In genomic region chrX:160455686-160456085, GRCm38 (mm10) we compare ENCODE assay signal across 13 mouse cellular contexts. TPM values are rescaled to one million over a fixed set of nuclear protein-coding genes. Genes with fewer than 3 reads are reported as not detected.
DNase-seq lines count a peak whose midpoint lies in the region; ATAC-seq and TF ChIP-seq lines count a peak whose summit lies in the region.
"Had no signal": no experiment of that assay in that cellular context is flagged by ENCODE, and none has a peak within 500 bp of the region (broad histone marks: within the 10 kb centered on the region; RNA-seq: fewer than 3 reads in every experiment).

No protein-coding gene starts in this region.

- 0 out of 2 replicates have a peak, but pooled peaks cover 2% of the 10 kb centered on the region for H3K27me3 ChIP-seq in liver, postnatal 0 days (ENCODE audit: insufficient read depth, low read length)
- 0 out of 2 replicates have a peak, but pooled peaks cover 1% of the 10 kb centered on the region for H3K27me3 ChIP-seq in liver, embryonic 11.5 days (replicated peaks; ENCODE audit: control insufficient read depth, insufficient read depth, low read length)
- no peaks in the 10 kb centered on the region for H3K27me3 ChIP-seq in CH12.LX (replicated peaks)
- H3K27me3 ChIP-seq: heart, embryonic 13.5 days had no signal

- no peak overlapping the region for H3K9ac ChIP-seq in liver, postnatal 0 days (replicated peaks)
- no peak overlapping the region for H3K9ac ChIP-seq in liver, embryonic 11.5 days (ENCODE audit: low read depth, low read length)
- H3K9ac ChIP-seq in CH12.LX (ENCODE audit: insufficient read depth, low read depth), result no peak overlapping the region
- H3K9ac ChIP-seq: heart, embryonic 13.5 days; limb, embryonic 13.5 days had no signal

- intact Hi-C loops in heart, postnatal 10 days (cut with DNase I), result loop anchor here (10.0 kb wide), 1 partner anchor 281 kb away; no protein-coding TSS in a partner anchor

- WGBS in liver, postnatal 0 days (ENCODE audit: insufficient replicate concordance), result 63% methylated on average over 5 of the region's 5 CpGs
- WGBS in liver, embryonic 11.5 days, result 66% methylated on average over 5 of the region's 5 CpGs

- H3K79me2 ChIP-seq in CH12.LX (replicated peaks; ENCODE audit: control insufficient read depth, extremely low read depth, insufficient read depth, poor library complexity, severe bottlenecking), result no peaks in the 10 kb centered on the region

- TF ChIP-seq RAD21 in CH12.LX (IDR thresholded peaks at IDR 0.05; ENCODE audit: low read depth, low read length), result peak; percentile 64

- no peak overlapping the region for H3K27ac ChIP-seq in liver, postnatal 0 days (ENCODE audit: low read depth)
- H3K27ac ChIP-seq in liver, embryonic 11.5 days (ENCODE audit: low read depth, low read length), result no peak overlapping the region
- H3K27ac ChIP-seq in CH12.LX (ENCODE audit: insufficient read depth, low read depth), result no peak overlapping the region
- H3K27ac ChIP-seq: heart, embryonic 13.5 days; limb, embryonic 13.5 days had no signal

- no peak for TF ChIP-seq EP300 in liver, postnatal 0 days (IDR thresholded peaks at IDR 0.05; ENCODE audit: low read depth)
- TF ChIP-seq EP300 in CH12.LX (IDR thresholded peaks at IDR 0.05; ENCODE audit: low read length), result no peak

- no peaks in the 10 kb centered on the region for H3K9me3 ChIP-seq in liver, postnatal 0 days (ENCODE audit: low read length)
- H3K9me3 ChIP-seq in liver, embryonic 11.5 days (ENCODE audit: control insufficient read depth, low read length), result no peaks in the 10 kb centered on the region
- H3K9me3 ChIP-seq in CH12.LX (replicated peaks; ENCODE audit: low read length), result no peaks in the 10 kb centered on the region
- H3K9me3 ChIP-seq: G1E; heart, embryonic 13.5 days; limb, embryonic 13.5 days had no signal

- ATAC-seq in liver, postnatal 0 days, result no peak
- ATAC-seq in liver, embryonic 11.5 days (replicated peaks; ENCODE audit: low FRiP score), result no peak
- no peak for ATAC-seq in CD4-positive, CD25-positive, alpha-beta regulatory T cell, adult 4 months

- DNase-seq in heart, postnatal 10 days, result peak; percentile 5 to 8
- no peak for DNase-seq in heart, adult 8-10 months (ENCODE audit: low spot score)
- no peak for DNase-seq in liver, postnatal 0 days
- DNase-seq in liver, embryonic 11.5 days (ENCODE audit: low spot score), result no peak
- DNase-seq in CH12.LX (ENCODE audit: extremely low read depth), result peak; percentile 4
- DNase-seq in adipocyte (ENCODE audit: low spot score), result peak; percentile 59
- DNase-seq in thymus, adult 18-20 months, result no peak
- DNase-seq: cerebellum, adult 2 months; right cerebral cortex, postnatal 14 days had no signal

- no peaks in the 10 kb centered on the region for H3K4me1 ChIP-seq in liver, postnatal 0 days (ENCODE audit: insufficient read depth)
- no peaks in the 10 kb centered on the region for H3K4me1 ChIP-seq in liver, embryonic 11.5 days (replicated peaks; ENCODE audit: control insufficient read depth, insufficient read depth, low read length)
- no peaks in the 10 kb centered on the region for H3K4me1 ChIP-seq in CH12.LX (ENCODE audit: control insufficient read depth in 1 of 2, insufficient read depth in 2 of 2)
- H3K4me1 ChIP-seq: heart, embryonic 13.5 days; limb, embryonic 13.5 days had no signal

- TF ChIP-seq POLR2A in CH12.LX (IDR thresholded peaks at IDR 0.05; ENCODE audit: low read depth, low read length), result no peak

- no peaks in the 10 kb centered on the region for H3K36me3 ChIP-seq in liver, postnatal 0 days (replicated peaks; ENCODE audit: insufficient read depth, low read length)
- no peaks in the 10 kb centered on the region for H3K36me3 ChIP-seq in liver, embryonic 11.5 days (ENCODE audit: control insufficient read depth, insufficient read depth, low read length)
- H3K36me3 ChIP-seq in CH12.LX (replicated peaks in 1 of 2; ENCODE audit: control insufficient read depth in 1 of 2, insufficient read depth in 1 of 2, low read length in 1 of 2), result no peaks in the 10 kb centered on the region
- H3K36me3 ChIP-seq: G1E; heart, embryonic 13.5 days; limb, embryonic 13.5 days had no signal

- TF ChIP-seq CTCF in liver, postnatal 0 days (IDR thresholded peaks at IDR 0.05; ENCODE audit: low read depth), result peak; percentile 49
- TF ChIP-seq CTCF in CH12.LX (conservative IDR thresholded peaks at IDR 0.05 in 1 of 2, IDR thresholded peaks at IDR 0.05 in 1 of 2; ENCODE audit: low read depth in 2 of 2, low read length in 2 of 2), result peak in 1 of 2 experiments; percentile 59; a peak in 2 of 4 replicates

- dilution Hi-C loops in CH12.LX (cut with MboI; ENCODE audit: extremely low pct_ligation_motif_present, extremely low pct_unique_long_range_greater_than_20kb, low sequenced_read_pairs), result no loop called here

- no peak overlapping the region for H3K4me3 ChIP-seq in liver, postnatal 0 days (ENCODE audit: low read depth, low read length)
- no peak overlapping the region for H3K4me3 ChIP-seq in liver, embryonic 11.5 days (ENCODE audit: low read depth, low read length)
- H3K4me3 ChIP-seq in CH12.LX (replicated peaks in 1 of 3; ENCODE audit: low read depth in 2 of 3, low read length in 2 of 3, poor library complexity in 1 of 3), result no peak overlapping the region
- H3K4me3 ChIP-seq: heart, embryonic 13.5 days; limb, embryonic 13.5 days had no signal

- in situ Hi-C loops in CH12.LX (cut with MboI; ENCODE audit: low pct_ligation_motif_present, low pct_unique_long_range_greater_than_20kb, low sequenced_read_pairs), result no loop called here

- H3K4me2 ChIP-seq in liver, postnatal 0 days (ENCODE audit: low read depth, low read length), result no peak overlapping the region
- H3K4me2 ChIP-seq in liver, embryonic 11.5 days, result no peak overlapping the region
- no peak overlapping the region for H3K4me2 ChIP-seq in CH12.LX (ENCODE audit: insufficient read depth, low read depth, poor library complexity, severe bottlenecking)
- H3K4me2 ChIP-seq: heart, embryonic 13.5 days; limb, embryonic 13.5 days had no signal

TF ChIP-seq in CH12.LX, 34 proteins besides CTCF, POLR2A, EP300 and RAD21:
- TF ChIP-seq GABPA (IDR thresholded peaks at IDR 0.05; ENCODE audit: insufficient replicate concordance, low read depth, low read length) (no peak), BHLHE40 (IDR thresholded peaks at IDR 0.05; ENCODE audit: low read depth, low read length) (0 out of 2 replicates have a peak, but pooled peaks have one; percentile 24), MXI1 (IDR thresholded peaks at IDR 0.05; ENCODE audit: low read depth, low read length) (no peak), KAT2A (IDR thresholded peaks at IDR 0.05; ENCODE audit: insufficient replicate concordance, low read length) (no peak), SMC3 (IDR thresholded peaks at IDR 0.05; ENCODE audit: low read depth, low read length) (peak; percentile 42; the same call in 1 of the 2 replicates), MAX (IDR thresholded peaks at IDR 0.05; ENCODE audit: low read length) (peak; percentile 43; the same call in 1 of the 2 replicates)

RNA-seq across cellular contexts. Expression of gene Phka2, which starts 46.3 kb away (rescaled TPM):
- 10 to 100 TPM; 18.6 to 21.6 TPM for total RNA-seq in heart, postnatal 10 days (2021)
- 10 to 100 TPM in 2 of 4 experiments, 1 to 10 TPM in 2; 7.8 to 15.9 (median 10.8) TPM for total RNA-seq in heart, adult 8-10 months (2022)
- 7.6 and 9.5 TPM in 2 replicates for polyA plus RNA-seq in liver, postnatal 0 days (2015; fragmentation: Nextera tagmentation; extraction: Ambion mirVana)
- 20.0 and 21.9 TPM in 2 replicates for polyA plus RNA-seq in liver, embryonic 11.5 days (2014; fragmentation: Nextera tagmentation; extraction: Ambion mirVana)
- total RNA-seq in CH12.LX (2012; rRNA removed) (9.1 and 10.1 TPM in 2 replicates), CH12.LX (2014; rRNA removed) (7.5 and 8.2 TPM in 2 replicates)
- polyA plus RNA-seq in CH12.LX (2012; ENCODE audit: insufficient read length, low read depth), result 12.4 and 12.5 TPM in 2 replicates
- polyA plus RNA-seq in CD4-positive, CD25-positive, alpha-beta regulatory T cell, adult 4 months (2017; shearing (Covaris generic)), result 1 to 10 TPM; 4.3 to 9.9 TPM

Comparison
In these comparisons a context has a peak if more than half of its experiments do, and no peak if none do; other contexts are left out.
1. DNase-seq: peak in heart, postnatal 10 days (2 of 2), CH12.LX (single experiment) and adipocyte (single experiment); none in heart, adult 8-10 months (single experiment), liver, postnatal 0 days (single experiment), liver, embryonic 11.5 days (single experiment) and thymus, adult 18-20 months (0 of 2).